Mouse (Mus musculus) heart, embryonic 14.5 days (tissue): ENCODE measurements around the gene Las1l. TPM values are rescaled to one million over a fixed set of nuclear protein-coding genes. Genes with fewer than 3 reads are reported as not detected.

Experiments
- ATAC-seq: fragments of 200-750 bp; cut with Nextera tagmentation; 2 replicates; pipeline ENCODE4 v1.8.0; 2017; ENCODE audit warnings: low read depth, moderate TSS enrichment; ENCODE audit not compliant: insufficient number of reproducible peaks, insufficient read depth, low FRiP score
- H3K27ac ChIP-seq, 2 experiments: fragments of 200-500 bp in 1 of 2; fragments of 300-500 bp in 1 of 2; sonication (generic) in 1 of 2; replicated peaks in 1 of 2; 2 replicates each; pipeline ENCODE4 v1.5.1; 2012 to 2014; ENCODE audit warnings: low read depth in 2 of 2, low read length in 2 of 2, control low read depth in 1 of 2, mild to moderate bottlenecking in 1 of 2, mixed read lengths in 1 of 2; ENCODE audit not compliant: control insufficient read depth in 1 of 2, insufficient read depth in 1 of 2
- H3K27me3 ChIP-seq: fragments of 300-500 bp; sonication (generic); 2 replicates; pipeline ENCODE4 v1.6.1; 2014; ENCODE audit warnings: mild to moderate bottlenecking, low read length, control low read depth; ENCODE audit not compliant: control insufficient read depth, insufficient read depth
- H3K36me3 ChIP-seq: fragments of 300-500 bp; sonication (generic); 2 replicates; pipeline ENCODE4 v1.6.1; 2014; ENCODE audit warnings: mild to moderate bottlenecking, control low read depth, low read length, mixed read lengths; ENCODE audit not compliant: control insufficient read depth, insufficient read depth
- H3K4me1 ChIP-seq, 2 experiments: fragments of 200-500 bp in 1 of 2; fragments of 300-500 bp in 1 of 2; sonication (generic) in 1 of 2; 2 replicates each; pipeline ENCODE4 v1.6.1; 2012 to 2014; ENCODE audit warnings: low read length in 2 of 2, control low read depth in 1 of 2, mixed read lengths in 1 of 2; ENCODE audit not compliant: control insufficient read depth in 2 of 2, insufficient read depth in 2 of 2
- H3K4me2 ChIP-seq: fragments of 300-500 bp; sonication (generic); 2 replicates; pipeline ENCODE4 v1.6.1; 2014; ENCODE audit warnings: mild to moderate bottlenecking, low read length
- H3K4me3 ChIP-seq, 2 experiments: fragments of 200-500 bp in 1 of 2; fragments of 300-500 bp in 1 of 2; sonication (generic) in 1 of 2; 2 replicates each; pipeline ENCODE4 v1.5.1; 2012 to 2014; ENCODE audit warnings: low read length in 2 of 2, mild to moderate bottlenecking in 2 of 2, control low read depth in 1 of 2, low read depth in 1 of 2, moderate library complexity in 1 of 2; ENCODE audit not compliant: control insufficient read depth in 1 of 2, insufficient read depth in 1 of 2
- H3K9ac ChIP-seq: fragments of 300-500 bp; sonication (generic); 2 replicates; pipeline ENCODE4 v1.6.1; 2014; ENCODE audit warnings: mild to moderate bottlenecking, low read length
- H3K9me3 ChIP-seq: fragments of 300-500 bp; sonication (generic); 2 replicates; pipeline ENCODE4 v1.6.1; 2016; ENCODE audit warnings: low read length, control low read depth; ENCODE audit not compliant: control insufficient read depth
- WGBS: fragments of 180-500 bp; shearing (Covaris S2); extraction: QIAGEN DNeasy Blood & Tissue Kit; methylation state at CpG from one replicate; pipeline ENCODE4 v1.1.7; 2014; 5-methylcytosine and 5-hydroxymethylcytosine counted together
- polyA plus RNA-seq: library from polyadenylated mRNA; unstranded; fragments of >200 nt; fragmentation: Nextera tagmentation; extraction: Ambion mirVana; gene quantifications from 2 replicates; pipeline ENCODE4 v1.2.1, GENCODE M21; 2014

Las1l gene
- polyA plus RNA-seq, 1 experiment from 2014 or later, result 37.6 TPM

GRCm38 (mm10) chrX:95902716-95903115 is 54.0 kb downstream of the Las1l start:
- Histone ChIP-seq H3K27ac (no peak overlapping the region), H3K4me1 (no peaks in the 10 kb centered on the region), H3K27me3 (no peaks in the 10 kb centered on the region), H3K4me2 (no peak overlapping the region), H3K4me3 (no peak overlapping the region), H3K36me3 (no peaks in the 10 kb centered on the region), H3K9me3 (no peaks in the 10 kb centered on the region), H3K9ac (no peak overlapping the region)
- 73% methylated on average over 3 of the region's 3 CpGs for WGBS
- ATAC-seq, result no peak

Other genes with a start within 250 kb of the Las1l start
- 1.7 and 2.6 TPM in 2 replicates for gene Zc3h12b, start 245.3 kb downstream of the Las1l start, polyA plus RNA-seq
- 191 and 209 TPM in 2 replicates for gene Msn, start 139.1 kb upstream of the Las1l start, polyA plus RNA-seq